Mouse (Mus musculus): ENCODE measurements at regions not wholly inside any gene's neighbourhood (a gene's known extent, or its start where the extent isn't known, plus 50 kb on each side); places are given as distances from the start of the nearest gene placed in this dataset.

GRCm38 (mm10) chr3:26552890-26553289, 84.5 kb upstream of the Spata16 start:
- 91% methylated on average over 2 of the region's 2 CpGs for WGBS
- Histone ChIP-seq H3K27me3 (replicated peaks; ENCODE audit: control insufficient read depth, insufficient read depth, low read length) (no peaks in the 10 kb centered on the region), H3K27ac (ENCODE audit: low read depth, low read length) (no peak overlapping the region), H3K36me3 (ENCODE audit: control insufficient read depth, insufficient read depth) (no peaks in the 10 kb centered on the region), H3K4me3 (ENCODE audit: low read depth, low read length) (no peak overlapping the region), H3K4me1 (replicated peaks; ENCODE audit: control insufficient read depth, insufficient read depth, low read length) (no peaks in the 10 kb centered on the region), H3K9me3 (ENCODE audit: control insufficient read depth) (no peaks in the 10 kb centered on the region), H3K4me2 (replicated peaks; ENCODE audit: low read depth) (no peak overlapping the region), H3K9ac (ENCODE audit: low read depth, low read length) (no peak overlapping the region)
- no peak for TF ChIP-seq CTCF (IDR thresholded peaks at IDR 0.05; ENCODE audit: low read depth)
- ATAC-seq, result no peak

GRCm38 (mm10) chr3:26585126-26585525, 52.3 kb upstream of the Spata16 start:
- ATAC-seq, result 0 out of 2 replicates have a peak, but pooled peaks have one; percentile 51
- 63% methylated on average over 2 of the region's 2 CpGs for WGBS
- Histone ChIP-seq H3K4me1 (replicated peaks; ENCODE audit: control insufficient read depth, insufficient read depth, low read length) (no peaks in the 10 kb centered on the region), H3K4me3 (ENCODE audit: low read depth, low read length) (no peak overlapping the region), H3K27me3 (replicated peaks; ENCODE audit: control insufficient read depth, insufficient read depth, low read length) (no peaks in the 10 kb centered on the region), H3K36me3 (ENCODE audit: control insufficient read depth, insufficient read depth) (no peaks in the 10 kb centered on the region), H3K4me2 (replicated peaks; ENCODE audit: low read depth) (no peak overlapping the region), H3K27ac (ENCODE audit: low read depth, low read length) (no peak overlapping the region), H3K9ac (ENCODE audit: low read depth, low read length) (no peak overlapping the region), H3K9me3 (ENCODE audit: control insufficient read depth) (no peaks in the 10 kb centered on the region)
- no peak for TF ChIP-seq CTCF (IDR thresholded peaks at IDR 0.05; ENCODE audit: low read depth)

Data from intestine, postnatal 0 days (tissue).